Mouse (Mus musculus) heart, postnatal 25 days (tissue): Measurements from ENCODE around the gene Cpd. TPM values are rescaled to one million over a fixed set of nuclear protein-coding genes. Genes with fewer than 3 reads are reported as not detected.
A peak's percentile ranks its signal among the peaks of the same experiment; 100 is the strongest.
"Not testable (repeated sequence)": the region's sequence is repeated elsewhere in the genome, so short reads cannot be mapped to it uniquely, and the experiment has no call there.

ENCODE experiments used
- DNase-seq: peaks from one replicate; pipeline ENCODE4 v3.0.0; 2022; ENCODE audit warnings: low spot score
- intact Hi-C: fragments of 180-260 bp; cut with DNase I; formaldehyde crosslinking; loops from one replicate; pipeline ENCODE4 v1.15.1; 2025
- total RNA-seq, 2 experiments: library from RNA; stranded (reverse); gene quantifications; 2 replicates each; pipeline ENCODE4 v1.2.3; 2021

Gene Cpd
- total RNA-seq, 2 experiments from 2014 or later, result 36.7 to 43.9 TPM

DNA sequence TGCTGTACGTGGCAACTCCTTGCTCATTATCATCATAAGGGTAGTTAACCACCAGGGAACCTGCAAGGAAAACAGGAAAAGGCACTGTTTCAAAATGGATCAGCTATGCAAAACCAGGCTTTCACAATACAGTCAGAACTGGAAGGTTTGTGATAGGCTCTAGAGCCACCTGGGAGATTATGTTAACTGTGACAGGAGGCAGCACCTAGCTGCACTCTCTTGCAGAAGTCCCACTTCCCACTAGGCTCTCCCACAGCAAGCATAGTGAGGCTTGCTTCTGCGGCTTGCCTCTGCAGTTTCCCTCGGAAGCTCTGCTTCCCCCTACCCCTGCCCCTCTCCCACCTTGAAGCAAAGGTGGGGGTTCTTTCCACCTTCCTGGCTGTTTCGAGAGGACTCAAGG is 40.8 kb downstream of the Cpd start:
- DNase-seq, result no peak

GRCm38 (mm10) chr11:76805072-76805471 is 41.7 kb downstream of the Cpd start:
- DNase-seq, intact Hi-C loops: not testable (repeated sequence)

More for the DNA sequence above, 40.8 kb downstream of the Cpd start:
- intact Hi-C loops, result no loop called here

DNA sequence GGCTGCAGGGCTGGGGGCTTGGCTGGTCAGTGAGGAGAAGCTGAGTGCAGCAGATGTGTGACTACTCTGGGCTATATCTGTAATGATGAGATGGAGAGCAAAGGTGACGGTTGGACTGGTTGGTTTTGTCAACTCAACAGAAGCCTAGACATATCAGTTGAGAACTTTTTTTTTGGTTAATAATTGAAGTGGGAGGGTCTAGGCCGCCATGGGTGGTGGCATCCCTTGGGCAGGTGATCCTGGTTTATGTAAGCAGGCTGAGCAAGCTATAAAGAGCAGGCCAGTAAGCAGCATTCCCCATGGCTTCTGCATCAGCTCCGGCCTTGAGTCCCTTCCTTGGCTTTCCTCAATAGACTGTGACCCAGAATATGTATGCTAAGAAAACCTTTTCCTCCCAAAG is 43.6 kb downstream of the Cpd start:
- intact Hi-C loops, result no loop called here
- no peak for DNase-seq

DNA sequence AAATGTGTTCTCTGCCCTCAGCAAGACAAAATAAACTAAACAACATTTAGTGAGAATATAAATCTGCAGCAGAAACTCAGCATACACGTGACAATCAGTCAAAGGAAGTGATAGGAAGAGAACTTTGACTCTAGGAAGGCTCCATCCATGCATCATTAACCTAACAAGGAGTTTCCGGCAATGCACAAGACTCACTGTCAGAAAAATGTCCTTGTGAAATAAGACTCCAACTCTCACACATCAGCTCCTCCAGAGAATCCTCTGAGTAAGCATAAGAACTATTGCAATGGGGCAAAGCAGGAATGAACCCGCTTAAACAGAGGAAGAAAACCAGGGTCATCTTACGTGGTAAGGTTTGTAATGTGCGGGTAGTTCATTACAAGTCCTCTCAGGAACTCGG is 49.6 kb downstream of the Cpd start:
- DNase-seq, result no peak
- intact Hi-C loops, result no loop called here

DNA sequence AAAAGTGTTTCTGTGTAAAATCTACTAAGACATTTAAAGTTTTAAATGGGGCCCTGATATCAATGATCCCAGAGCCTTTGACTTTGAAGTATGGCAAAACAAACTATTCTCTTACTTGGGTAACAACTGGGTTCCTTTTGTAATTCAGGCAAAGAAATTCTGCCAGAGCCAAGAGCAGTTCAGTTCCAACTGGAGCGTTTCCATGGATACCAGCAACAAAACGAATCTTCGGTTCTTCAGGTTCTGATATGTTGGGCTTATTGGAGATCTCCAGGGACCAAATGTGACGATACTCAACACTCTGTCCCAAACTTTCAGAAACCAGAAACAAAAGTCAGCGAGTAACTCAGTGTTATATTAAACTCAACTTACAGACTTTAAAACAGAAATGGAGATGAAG is 51.5 kb downstream of the Cpd start:
- no peak for DNase-seq
- intact Hi-C loops, result no loop called here

DNA sequence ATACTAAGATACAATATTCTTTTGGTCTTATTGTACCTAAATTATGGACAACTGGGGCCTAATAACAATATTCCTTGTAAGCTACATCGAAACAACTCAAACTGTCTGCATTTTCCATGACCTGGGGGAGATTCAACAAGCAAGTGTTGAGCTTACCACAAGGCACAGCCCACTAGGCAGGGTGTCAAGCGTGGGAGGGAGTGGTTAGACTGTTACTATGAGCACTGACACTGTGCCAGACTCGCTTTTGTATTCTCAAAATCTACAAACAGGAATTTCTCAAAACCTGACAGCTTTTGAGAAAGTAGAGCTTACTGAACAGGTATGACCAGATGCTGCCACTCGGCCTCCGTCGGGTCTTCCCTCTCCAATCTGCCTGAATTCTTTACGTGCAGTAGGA is 55.5 kb downstream of the Cpd start:
- intact Hi-C loops, result no loop called here

DNA sequence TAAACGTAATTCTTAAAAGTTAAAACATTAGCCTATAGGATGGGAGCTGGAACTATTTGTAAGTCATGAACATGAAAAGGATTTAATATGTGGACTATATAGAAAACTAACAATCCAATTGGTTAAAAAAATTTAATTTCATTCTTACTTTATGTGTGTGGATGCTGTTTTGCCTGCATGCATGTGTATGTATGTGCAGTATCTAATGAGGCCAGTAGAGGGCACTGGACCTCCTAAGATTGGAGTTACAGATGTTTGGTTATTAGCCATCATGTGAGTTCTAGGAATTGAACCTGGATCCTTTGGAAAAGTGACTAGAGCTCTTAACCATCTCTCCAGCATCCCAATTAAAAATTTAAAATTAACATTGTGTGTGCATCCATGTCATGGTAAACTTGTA is 57.6 kb downstream of the Cpd start:
- intact Hi-C loops, result loop anchor here (1.0 kb wide), 1 partner anchor 105 kb away; no protein-coding TSS in a partner anchor
- DNase-seq, result no peak

More for the DNA sequence above, 55.5 kb downstream of the Cpd start:
- no peak for DNase-seq

- intact Hi-C loops, result no loop called here
- no peak for DNase-seq
These were observed 71.3 kb downstream of the Cpd start for GRCm38 (mm10) chr11:76775533-76775932.

GRCm38 (mm10) chr11:76773811-76774210 is 73.0 kb downstream of the Cpd start:
- intact Hi-C loops, result no loop called here
- DNase-seq, result no peak

DNA sequence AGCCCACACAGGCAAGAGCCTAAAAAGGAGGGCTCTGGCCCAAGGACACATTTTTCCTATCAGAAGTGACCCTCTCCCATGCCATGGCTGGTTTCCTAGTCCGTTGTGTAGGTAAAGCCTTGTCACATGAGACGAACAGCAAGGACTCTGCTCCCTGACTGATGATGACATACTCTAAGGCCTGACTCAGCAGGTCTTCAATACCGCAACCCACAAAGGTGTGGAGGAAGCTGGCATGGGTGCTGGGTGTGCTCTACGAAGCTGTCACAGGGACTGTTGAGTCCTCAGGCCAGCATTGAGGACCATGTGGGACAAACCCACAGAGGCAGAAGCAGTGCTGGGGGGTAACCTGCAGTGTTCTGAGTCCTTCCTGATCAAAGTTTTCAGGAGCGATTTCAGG is 76.3 kb downstream of the Cpd start:
- no peak for DNase-seq
- intact Hi-C loops, result no loop called here

DNA sequence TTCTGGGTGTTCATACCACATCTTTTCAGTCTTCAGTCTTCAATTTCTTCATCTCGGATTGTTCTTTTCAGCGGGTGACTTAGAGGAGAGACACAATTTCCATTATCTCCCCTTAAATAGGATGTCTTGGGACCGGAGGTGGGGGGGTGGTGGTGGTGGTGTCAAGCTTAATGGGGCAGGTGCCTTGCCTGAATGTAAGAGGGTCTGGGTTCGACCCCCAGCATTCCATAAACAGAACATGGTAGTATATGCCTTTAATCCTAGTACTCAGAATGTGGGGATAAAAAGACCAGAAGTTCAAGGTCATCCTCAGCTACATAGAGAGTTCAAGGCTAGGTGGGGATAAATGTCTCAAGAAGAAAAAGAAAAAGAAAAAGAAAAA is 83.1 kb downstream of the Cpd start:
- DNase-seq, result no peak
- intact Hi-C loops, result loop anchor here (1.0 kb wide), 1 partner anchor 86 kb away; no protein-coding TSS in a partner anchor

- DNase-seq, result peak; percentile 83
- intact Hi-C loops, result no loop called here
These were observed 83.6 kb downstream of the Cpd start, which contains the start of gene Gosr1 for GRCm38 (mm10) chr11:76763053-76763740. Gene Gosr1 (minus strand): TSS chr11:76763579.

DNA sequence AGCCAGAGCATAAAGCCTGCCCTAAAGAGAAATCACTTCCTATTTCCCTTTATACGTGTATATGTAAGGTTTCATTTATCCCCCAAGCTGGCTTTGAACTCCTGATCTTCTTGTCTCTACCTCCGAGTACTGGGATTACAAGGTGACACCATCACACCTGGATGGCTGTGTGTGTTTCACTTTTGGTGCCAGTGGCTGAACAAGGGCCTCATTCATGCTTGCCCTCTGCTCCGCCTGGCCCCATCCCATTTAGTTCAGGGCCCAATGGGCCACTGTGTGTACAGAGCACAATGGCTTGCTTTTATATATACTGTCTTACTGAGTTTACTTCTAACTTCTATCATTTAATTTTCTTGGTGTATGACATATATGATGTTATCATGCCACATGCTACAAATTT is 94.5 kb downstream of the Cpd start:
- no peak for DNase-seq
- intact Hi-C loops, result no loop called here

GRCm38 (mm10) chr11:76748819-76749218 is 98.0 kb downstream of the Cpd start:
- intact Hi-C loops, result no loop called here
- no peak for DNase-seq

DNA sequence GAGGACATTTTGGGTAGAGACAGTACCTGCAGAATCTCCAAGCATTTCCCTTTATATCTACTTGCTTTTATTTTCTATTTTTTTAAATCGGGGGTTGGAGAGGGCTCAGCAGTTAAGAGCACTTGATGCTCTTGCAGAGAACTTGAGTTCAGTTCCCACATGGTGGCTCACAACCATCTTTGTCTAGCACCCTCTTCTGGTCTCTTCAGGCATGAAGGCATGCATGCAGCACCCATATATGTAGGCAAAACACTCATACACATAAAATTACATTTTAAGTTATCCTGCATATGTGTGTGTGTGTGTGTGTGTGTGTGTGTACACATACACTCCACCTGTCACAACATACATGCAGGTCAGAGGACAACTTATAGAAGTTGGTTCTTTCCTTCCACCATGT is 100.9 kb downstream of the Cpd start:
- no peak for DNase-seq
- intact Hi-C loops, result no loop called here

- intact Hi-C loops, result loop anchor here (1.0 kb wide), 1 partner anchor 66 kb away; no protein-coding TSS in a partner anchor
- peak; percentile 37 for DNase-seq
These were observed 102.3 kb downstream of the Cpd start for GRCm38 (mm10) chr11:76744550-76744949.

DNA sequence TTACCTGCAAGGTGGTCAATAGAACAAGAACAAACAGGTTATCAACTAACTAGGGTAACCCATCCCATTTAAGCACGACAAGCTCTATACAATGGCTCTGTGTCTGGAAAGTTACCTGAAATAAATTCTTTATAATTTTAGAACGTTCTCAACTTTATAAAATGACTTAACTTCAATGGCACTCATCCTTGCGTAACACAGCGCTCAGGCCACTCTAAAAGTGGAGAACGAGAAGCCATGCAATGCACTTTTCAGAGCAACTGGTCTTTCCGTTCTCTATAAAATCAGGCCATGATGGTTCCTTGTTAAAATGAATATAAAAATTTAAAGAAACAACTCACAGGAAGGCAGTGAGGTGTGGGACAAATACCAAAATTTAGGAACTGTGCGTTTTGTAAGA is 104.3 kb downstream of the Cpd start:
- intact Hi-C loops, result no loop called here
- DNase-seq, result no peak

GRCm38 (mm10) chr11:76739125-76739524 is 107.7 kb downstream of the Cpd start:
- DNase-seq, result no peak
- intact Hi-C loops, result no loop called here

GRCm38 (mm10) chr11:76735753-76736324 is 111.0 kb downstream of the Cpd start:
- DNase-seq, result no peak
- intact Hi-C loops, result no loop called here

GRCm38 (mm10) chr11:76734560-76734959 is 112.3 kb downstream of the Cpd start:
- DNase-seq, result no peak
- intact Hi-C loops, result no loop called here

- no peak for DNase-seq
- intact Hi-C loops, result no loop called here
These were observed 116.2 kb downstream of the Cpd start for GRCm38 (mm10) chr11:76730650-76731049.
